Mouse (Mus musculus) spleen, adult 2 months (tissue): ENCODE data around the gene Apoh.

Source experiments
- CTCF ChIP-seq: fragments of 200-500 bp; IDR thresholded peaks from 2 replicates; pipeline ENCODE4 v1.5.1; 2011; ENCODE audit warnings: mild to moderate bottlenecking, inconsistent platforms; ENCODE audit not compliant: insufficient read depth, insufficient read length, insufficient replicate concordance; ENCODE audit errors: extremely low read depth
- POLR2A ChIP-seq: fragments of 200-500 bp; IDR thresholded peaks from 2 replicates; pipeline ENCODE4 v1.6.1; 2011; ENCODE audit warnings: low read depth, low read length, inconsistent platforms

- TF ChIP-seq CTCF (no peak), POLR2A (no peak)
Measured at GRCm38 (mm10) chr11:108297956-108298355, 45.2 kb upstream of the Apoh start.
